Mouse (Mus musculus) liver, embryonic 12.5 days (tissue): ENCODE measurements around the gene Nfkbiz. TPM values are rescaled to one million over a fixed set of nuclear protein-coding genes. Genes with fewer than 3 reads are reported as not detected.

Experiments
- ATAC-seq: fragments of 200-750 bp; cut with Nextera tagmentation; 2 replicates; pipeline ENCODE4 v1.8.0; 2017; ENCODE audit warnings: moderate number of reproducible peaks, mild to moderate bottlenecking, moderate library complexity
- H3K27ac ChIP-seq: fragments of 300-500 bp; sonication (generic); 2 replicates; pipeline ENCODE4 v1.5.1; 2016; ENCODE audit warnings: mild to moderate bottlenecking
- H3K27me3 ChIP-seq: fragments of 300-500 bp; sonication (generic); replicated peaks from 2 replicates; pipeline ENCODE4 v1.6.1; 2016; ENCODE audit warnings: mild to moderate bottlenecking, moderate library complexity
- H3K36me3 ChIP-seq: fragments of 300-500 bp; sonication (generic); 2 replicates; pipeline ENCODE4 v1.6.1; 2016; ENCODE audit warnings: mild to moderate bottlenecking, moderate library complexity
- H3K4me1 ChIP-seq: fragments of 300-500 bp; sonication (generic); 2 replicates; pipeline ENCODE4 v1.6.1; 2016
- H3K4me2 ChIP-seq: fragments of 300-500 bp; sonication (generic); 2 replicates; pipeline ENCODE4 v1.6.1; 2016; ENCODE audit warnings: mild to moderate bottlenecking, moderate library complexity
- H3K4me3 ChIP-seq: fragments of 300-500 bp; sonication (generic); 2 replicates; pipeline ENCODE4 v1.5.1; 2016; ENCODE audit warnings: mild to moderate bottlenecking, moderate library complexity
- H3K9ac ChIP-seq: fragments of 300-500 bp; sonication (generic); 2 replicates; pipeline ENCODE4 v1.6.1; 2016; ENCODE audit warnings: mild to moderate bottlenecking, moderate library complexity
- H3K9me3 ChIP-seq: fragments of 300-500 bp; sonication (generic); replicated peaks from 2 replicates; pipeline ENCODE4 v1.6.1; 2016; ENCODE audit warnings: mild to moderate bottlenecking, moderate library complexity
- WGBS: fragments of 180-500 bp; shearing (Covaris S2); methylation state at CpG from one replicate; pipeline ENCODE4 v1.1.7; 2016; ENCODE audit not compliant: insufficient replicate concordance; 5-methylcytosine and 5-hydroxymethylcytosine counted together
- polyA plus RNA-seq: library from polyadenylated mRNA; unstranded; fragments of >200 nt; fragmentation: Nextera tagmentation; extraction: Ambion mirVana; gene quantifications from 2 replicates; pipeline ENCODE4 v1.2.1, GENCODE M21; 2016

The Nfkbiz gene
- polyA plus RNA-seq, 1 experiment from 2014 or later = 2.6 TPM

- no peaks in the 10 kb centered on the region for H3K36me3 ChIP-seq
These were observed 51.2 kb downstream of the Nfkbiz start for GRCm38 (mm10) chr16:55787385-55788072.

GRCm38 (mm10) chr16:55784379-55784778 lies 54.3 kb downstream of the Nfkbiz start:
- no peak overlapping the region for H3K27ac ChIP-seq
- H3K4me1 ChIP-seq = no peaks in the 10 kb centered on the region
- no peaks in the 10 kb centered on the region for H3K36me3 ChIP-seq
- H3K9me3 ChIP-seq = no peaks in the 10 kb centered on the region
- WGBS = 65% methylated on average over 7 of the region's 7 CpGs
- no peak overlapping the region for H3K4me3 ChIP-seq
- ATAC-seq = no peak
- H3K9ac ChIP-seq = no peak overlapping the region
- no peaks in the 10 kb centered on the region for H3K27me3 ChIP-seq
- no peak overlapping the region for H3K4me2 ChIP-seq

More at GRCm38 (mm10) chr16:55787385-55788072, 51.2 kb downstream of the Nfkbiz start:
- H3K9me3 ChIP-seq = no peaks in the 10 kb centered on the region
- WGBS = 71% methylated on average over 13 of the region's 13 CpGs
- no peak for ATAC-seq
- H3K4me3 ChIP-seq = no peak overlapping the region
- H3K9ac ChIP-seq = no peak overlapping the region
- H3K4me1 ChIP-seq = no peaks in the 10 kb centered on the region
- no peak overlapping the region for H3K4me2 ChIP-seq
- no peaks in the 10 kb centered on the region for H3K27me3 ChIP-seq
- no peak overlapping the region for H3K27ac ChIP-seq

- no peak overlapping the region for H3K9ac ChIP-seq
- 55% methylated on average over 3 of the region's 3 CpGs for WGBS
- no peak for ATAC-seq
- H3K4me3 ChIP-seq = no peak overlapping the region
- no peaks in the 10 kb centered on the region for H3K27me3 ChIP-seq
- no peaks in the 10 kb centered on the region for H3K4me1 ChIP-seq
- H3K9me3 ChIP-seq = no peaks in the 10 kb centered on the region
- no peak overlapping the region for H3K27ac ChIP-seq
- no peak overlapping the region for H3K4me2 ChIP-seq
- no peaks in the 10 kb centered on the region for H3K36me3 ChIP-seq
These were observed 54.8 kb downstream of the Nfkbiz start for GRCm38 (mm10) chr16:55783923-55784322.

GRCm38 (mm10) chr16:55782911-55783310 lies 55.8 kb downstream of the Nfkbiz start:
- H3K27ac ChIP-seq = no peak overlapping the region
- 51% methylated on average over 2 of the region's 2 CpGs for WGBS
- no peak overlapping the region for H3K9ac ChIP-seq
- H3K4me2 ChIP-seq = no peak overlapping the region
- ATAC-seq = no peak
- H3K4me1 ChIP-seq = no peaks in the 10 kb centered on the region
- H3K36me3 ChIP-seq = no peaks in the 10 kb centered on the region
- H3K9me3 ChIP-seq = no peaks in the 10 kb centered on the region
- H3K27me3 ChIP-seq = no peaks in the 10 kb centered on the region
- no peak overlapping the region for H3K4me3 ChIP-seq

- Histone ChIP-seq H3K36me3 (no peaks in the 10 kb centered on the region), H3K4me1 (no peaks in the 10 kb centered on the region), H3K9ac (no peak overlapping the region), H3K27me3 (no peaks in the 10 kb centered on the region), H3K4me3 (no peak overlapping the region), H3K4me2 (no peak overlapping the region), H3K27ac (no peak overlapping the region), H3K9me3 (no peaks in the 10 kb centered on the region)
- peak; percentile 77 for ATAC-seq
- WGBS = 50% methylated on average over 5 of the region's 5 CpGs
These were observed 56.9 kb downstream of the Nfkbiz start for GRCm38 (mm10) chr16:55781809-55782208.

GRCm38 (mm10) chr16:55780958-55781558 lies 57.6 kb downstream of the Nfkbiz start:
- no peak overlapping the region for H3K4me2 ChIP-seq
- no peaks in the 10 kb centered on the region for H3K36me3 ChIP-seq
- 59% methylated on average over 5 of the region's 5 CpGs for WGBS
- no peaks in the 10 kb centered on the region for H3K4me1 ChIP-seq
- no peak overlapping the region for H3K4me3 ChIP-seq
- H3K27ac ChIP-seq = no peak overlapping the region
- no peaks in the 10 kb centered on the region for H3K9me3 ChIP-seq
- no peak overlapping the region for H3K9ac ChIP-seq
- no peak for ATAC-seq
- H3K27me3 ChIP-seq = no peaks in the 10 kb centered on the region

GRCm38 (mm10) chr16:55776329-55776728 lies 62.4 kb downstream of the Nfkbiz start:
- Histone ChIP-seq H3K4me3 (no peak overlapping the region), H3K27ac (no peak overlapping the region), H3K36me3 (no peaks in the 10 kb centered on the region), H3K27me3 (no peaks in the 10 kb centered on the region), H3K4me2 (no peak overlapping the region), H3K9me3 (no peaks in the 10 kb centered on the region), H3K9ac (no peak overlapping the region), H3K4me1 (no peaks in the 10 kb centered on the region)
- 60% methylated on average over 11 of the region's 11 CpGs for WGBS
- no peak for ATAC-seq

GRCm38 (mm10) chr16:55770247-55770646 lies 68.5 kb downstream of the Nfkbiz start:
- Histone ChIP-seq H3K4me2 (no peak overlapping the region), H3K9me3 (no peaks in the 10 kb centered on the region), H3K4me3 (no peak overlapping the region), H3K9ac (no peak overlapping the region), H3K36me3 (no peaks in the 10 kb centered on the region), H3K27ac (no peak overlapping the region), H3K4me1 (no peaks in the 10 kb centered on the region), H3K27me3 (no peaks in the 10 kb centered on the region)
- ATAC-seq = no peak
- WGBS = 73% methylated on average over 3 of the region's 3 CpGs

Other genes with a start within 250 kb of the Nfkbiz start
- 0.57 and 0.71 TPM in 2 replicates for gene Nxpe3, start 56.4 kb upstream of the Nfkbiz start, polyA plus RNA-seq
- gene Cep97, start 96.0 kb upstream of the Nfkbiz start, polyA plus RNA-seq = 5.7 and 6.0 TPM in 2 replicates
- gene Rpl24, start 127.4 kb upstream of the Nfkbiz start, polyA plus RNA-seq = 638 and 654 TPM in 2 replicates
- gene Zbtb11, start 135.0 kb upstream of the Nfkbiz start, polyA plus RNA-seq = 17.5 and 17.6 TPM in 2 replicates
- gene Pcnp, start 190.8 kb upstream of the Nfkbiz start, polyA plus RNA-seq = 140 and 142 TPM in 2 replicates
- 23.1 and 24.1 TPM in 2 replicates for gene Trmt10c, start 198.9 kb upstream of the Nfkbiz start, polyA plus RNA-seq
- 21.0 and 22.9 TPM in 2 replicates for gene Senp7, start 209.4 kb upstream of the Nfkbiz start, polyA plus RNA-seq